Mouse (Mus musculus): Measurements from ENCODE around the gene Gm527. TPM values are rescaled to one million over a fixed set of nuclear protein-coding genes. Genes with fewer than 3 reads are reported as not detected.

Gene Gm527
- polyA plus RNA-seq, 1 experiment = 1.5 TPM

- H3K27me3 ChIP-seq (ENCODE audit: control insufficient read depth, insufficient read depth, insufficient read length) = no peaks in the 10 kb centered on the region
- no peak for TF ChIP-seq MYOD1 (IDR thresholded peaks at IDR 0.05; ENCODE audit: control insufficient read depth, insufficient read length, low read depth)
- TF ChIP-seq FOSL1 (IDR thresholded peaks at IDR 0.05; ENCODE audit: insufficient read depth, low read length, poor library complexity, severe bottlenecking) = no peak
- no peak for TF ChIP-seq MYOG (IDR thresholded peaks at IDR 0.05; ENCODE audit: control insufficient read depth, extremely low read depth, insufficient read length)
- TF ChIP-seq CEBPB (IDR thresholded peaks at IDR 0.05; ENCODE audit: low read depth) = no peak
- no peak for TF ChIP-seq MAX (IDR thresholded peaks at IDR 0.05)
- no peak for TF ChIP-seq CTCF (IDR thresholded peaks at IDR 0.05; ENCODE audit: control insufficient read depth, insufficient read depth, insufficient read length)
- TF ChIP-seq USF1 (IDR thresholded peaks at IDR 0.05; ENCODE audit: low read depth) = no peak
- H3K79me2 ChIP-seq (ENCODE audit: control insufficient read depth, insufficient read depth) = peaks cover 97% of the 10 kb centered on the region
- no peak overlapping the region for H3K4me3 ChIP-seq (ENCODE audit: insufficient read depth, poor library complexity, severe bottlenecking)
- H3ac ChIP-seq (ENCODE audit: control insufficient read depth, insufficient read length, low read depth) = no peak overlapping the region
- peaks cover 24% of the 10 kb centered on the region for H3K36me3 ChIP-seq (ENCODE audit: control insufficient read depth, insufficient read depth)
- H3K79me3 ChIP-seq (ENCODE audit: low read depth) = peaks cover 80% of the 10 kb centered on the region
These were observed 54.4 kb downstream of the Gm527 start for GRCm38 (mm10) chr12:64972063-64972462.

Other genes starting within 250 kb of the Gm527 start
- 0.77 TPM for gene Klhl28, start 47.6 kb downstream of the Gm527 start, polyA plus RNA-seq (2012; fragmentation: generic; extraction: Trizol)
- 3.9 TPM for gene Togaram1, start 47.9 kb downstream of the Gm527 start, polyA plus RNA-seq (2012; fragmentation: generic; extraction: Trizol)
- gene Prpf39, start 118.4 kb downstream of the Gm527 start, polyA plus RNA-seq (2012; fragmentation: generic; extraction: Trizol) = 4.3 TPM
- gene Fkbp3, start 156.1 kb downstream of the Gm527 start, polyA plus RNA-seq (2012; fragmentation: generic; extraction: Trizol) = 72.5 TPM
- 2.3 TPM for gene Fancm, start 157.7 kb downstream of the Gm527 start, polyA plus RNA-seq (2012; fragmentation: generic; extraction: Trizol)